Mouse (Mus musculus): ENCODE data around the gene Slc30a1. TPM values are rescaled to one million over a fixed set of nuclear protein-coding genes. Genes with fewer than 3 reads are reported as not detected.

The Slc30a1 gene
- 10 to 100 TPM; 16.4 to 19.5 TPM for total RNA-seq (2021)
- long read RNA-seq, experiment 1, full-length matches to known transcripts, result 4 of 8 reads
- long read RNA-seq, experiment 1, partial matches to known transcripts, result 0 of 8 reads
- long read RNA-seq, experiment 1, other reads (novel, unspliced or antisense), result 4 of 8 reads
- long read RNA-seq, experiment 2, full-length matches to known transcripts, result 2 of 2 reads
- long read RNA-seq, experiment 2, partial matches to known transcripts, result 0 of 2 reads
- long read RNA-seq, experiment 2, other reads (novel, unspliced or antisense), result 0 of 2 reads

DNA sequence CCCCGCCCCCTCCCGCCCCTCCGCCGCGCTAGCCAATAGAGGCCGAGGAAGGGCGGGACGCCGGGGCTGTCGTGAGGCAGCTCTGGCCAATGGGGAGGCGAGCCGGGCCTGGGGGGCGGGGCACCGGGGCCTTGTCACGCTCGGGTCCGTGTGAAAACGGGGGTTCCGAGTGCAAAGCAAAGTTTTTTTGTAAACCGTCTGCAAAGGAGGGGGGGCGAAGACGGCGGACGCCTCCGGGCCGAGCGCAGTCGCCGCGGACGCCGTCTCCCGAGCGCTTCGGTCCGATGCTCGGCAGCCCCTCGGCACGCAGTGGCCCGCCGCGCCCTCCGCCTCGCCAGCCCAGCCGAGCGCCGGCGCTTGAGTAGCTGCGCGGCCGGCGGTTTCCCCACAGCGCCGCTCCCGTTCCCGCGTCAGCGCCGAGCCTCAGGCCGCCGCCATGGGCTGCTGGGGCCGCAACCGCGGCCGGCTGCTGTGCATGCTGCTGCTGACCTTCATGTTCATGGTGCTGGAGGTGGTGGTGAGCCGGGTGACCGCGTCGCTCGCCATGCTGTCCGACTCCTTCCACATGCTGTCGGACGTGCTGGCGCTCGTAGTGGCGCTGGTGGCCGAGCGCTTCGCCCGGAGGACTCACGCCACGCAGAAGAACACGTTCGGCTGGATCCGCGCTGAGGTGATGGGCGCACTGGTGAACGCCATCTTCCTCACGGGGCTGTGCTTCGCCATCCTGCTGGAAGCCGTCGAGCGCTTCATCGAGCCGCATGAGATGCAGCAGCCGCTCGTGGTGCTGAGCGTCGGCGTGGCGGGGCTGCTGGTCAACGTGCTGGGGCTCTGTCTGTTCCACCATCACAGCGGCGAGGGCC is at the start of gene Slc30a1:
Slc30a1 (plus strand) TSS at position 197 of the 860 bp plus-strand sequence.
- DNase-seq, result peak; percentile 98

DNA sequence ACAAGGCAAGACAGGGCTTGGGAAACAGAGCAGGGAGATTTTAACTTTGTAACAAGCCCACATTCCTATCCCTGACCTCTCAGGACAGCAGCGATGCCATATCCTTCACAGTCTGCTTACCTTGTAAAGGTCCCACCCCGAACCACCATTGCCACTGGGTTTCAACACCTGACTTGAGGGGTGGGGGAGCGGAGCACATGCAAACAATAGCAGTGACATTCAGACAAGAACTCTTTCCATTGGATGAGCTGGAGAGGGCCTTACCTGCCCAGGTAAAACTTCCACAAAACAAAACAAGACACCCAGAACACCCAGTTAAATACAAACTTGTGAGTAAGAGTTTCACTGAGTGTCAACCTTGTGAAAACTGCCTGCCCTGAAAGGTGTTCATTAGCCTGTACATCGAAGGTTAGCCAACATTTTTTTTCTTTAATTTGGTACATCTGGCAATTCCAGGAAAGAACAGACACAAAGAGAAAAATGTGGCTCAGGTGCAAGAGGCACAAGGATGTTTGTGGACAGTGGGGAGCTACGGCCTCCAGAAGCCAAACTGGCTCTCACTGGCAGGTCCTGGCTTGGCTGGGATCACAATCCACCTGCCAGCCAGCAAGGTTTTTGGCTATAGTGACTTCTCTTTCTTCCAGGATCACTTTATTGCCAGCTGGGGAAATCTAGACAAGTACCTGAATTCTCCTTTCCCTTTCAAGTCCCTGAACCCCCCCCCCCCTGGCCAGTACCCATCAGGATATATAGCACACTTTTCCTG is 49.5 kb upstream of the Slc30a1 start:
- DNase-seq, result no peak

DNA sequence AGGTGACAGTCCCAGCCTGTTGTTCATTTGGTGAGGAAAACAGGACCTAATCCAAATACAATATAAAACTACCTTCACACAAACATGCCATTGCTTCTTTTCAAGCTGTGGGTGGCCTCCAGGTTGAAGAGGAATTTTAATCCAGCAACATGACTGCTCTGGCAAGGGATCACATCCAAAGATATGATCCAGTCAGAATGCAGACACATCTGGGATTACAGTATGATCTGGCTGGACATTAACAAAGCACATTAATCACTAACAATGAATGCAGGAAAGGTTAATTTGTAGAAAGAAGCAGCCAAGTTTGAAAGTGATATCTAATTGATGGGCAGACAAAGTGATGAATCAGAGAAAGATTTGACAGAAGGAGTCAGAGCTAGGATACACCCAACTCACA is 48.4 kb upstream of the Slc30a1 start:
- DNase-seq, result no peak

DNA sequence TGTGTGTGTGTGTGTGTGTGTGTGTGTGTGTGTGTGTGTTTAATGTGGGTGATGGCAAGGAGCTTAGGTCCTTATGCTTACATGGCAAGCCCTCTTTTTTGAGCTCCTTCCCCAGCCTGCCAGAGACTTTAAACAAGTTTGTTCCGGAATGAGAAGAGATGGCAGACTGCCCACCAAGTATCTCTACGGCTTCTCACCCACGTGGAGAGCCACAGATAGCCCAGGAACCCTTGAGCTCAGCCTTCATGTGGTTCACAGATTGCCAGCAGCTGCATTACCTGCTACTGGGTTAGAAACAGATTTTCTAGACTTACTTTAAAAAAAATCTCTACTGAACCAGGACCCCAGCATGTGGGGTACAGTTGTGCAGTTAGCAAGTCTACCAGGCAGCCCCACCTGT is 46.7 kb upstream of the Slc30a1 start:
- DNase-seq, result no peak

DNA sequence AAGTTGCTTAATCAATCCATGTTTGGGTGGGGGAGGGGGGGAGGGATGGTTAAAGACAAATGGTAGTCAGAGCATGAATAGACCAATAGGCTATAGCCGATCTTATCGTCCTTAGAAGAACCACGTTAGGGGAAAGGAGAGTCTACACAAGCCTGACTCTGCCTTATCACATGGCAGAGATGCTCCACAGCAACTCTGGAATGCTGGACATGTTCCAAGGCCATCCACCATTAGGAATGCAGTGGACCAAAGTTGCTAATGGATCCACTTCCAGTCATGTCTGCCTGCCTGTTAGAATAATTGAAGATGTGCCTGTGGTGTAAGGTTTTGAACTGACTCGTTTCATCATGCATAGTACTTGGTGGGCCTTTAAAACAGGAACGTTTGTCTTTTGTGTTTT is 45.3 kb upstream of the Slc30a1 start:
- DNase-seq, result no peak

DNA sequence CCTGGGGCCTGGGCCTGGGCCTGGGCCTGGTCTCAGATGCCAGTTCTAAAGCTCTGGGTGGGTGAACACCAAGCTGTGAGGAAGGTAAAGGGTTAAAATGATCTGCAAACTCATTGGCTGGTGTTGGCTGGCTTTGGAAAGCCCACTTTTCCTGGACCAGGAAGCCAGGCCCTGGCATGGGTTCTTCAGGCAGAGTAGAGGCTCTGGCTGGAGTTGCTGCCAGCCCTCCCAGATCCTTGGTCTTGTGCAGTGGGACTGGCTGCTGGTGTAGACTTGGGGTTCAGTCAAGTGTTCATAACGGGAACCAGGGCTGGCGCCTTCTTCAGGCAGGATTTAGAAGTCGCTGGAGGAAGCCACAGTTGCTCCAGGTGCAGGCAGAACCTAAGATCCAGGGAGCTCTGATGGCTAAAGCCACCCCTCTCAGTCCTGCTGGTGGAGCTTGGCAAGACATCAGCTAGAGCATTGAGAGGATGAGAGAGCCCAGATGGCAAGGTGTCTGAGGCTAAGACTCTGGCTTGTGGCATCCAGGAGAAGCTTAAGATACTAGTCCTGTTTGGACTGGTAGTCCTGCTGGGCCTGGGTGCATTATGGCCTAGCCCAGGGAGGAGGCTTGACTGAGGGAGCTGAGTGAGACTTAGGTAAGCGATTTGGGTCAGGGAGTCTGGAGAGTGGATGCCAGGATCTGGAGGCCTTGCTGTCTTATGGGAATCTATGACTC is 42.6 kb upstream of the Slc30a1 start:
- DNase-seq, result no peak

DNA sequence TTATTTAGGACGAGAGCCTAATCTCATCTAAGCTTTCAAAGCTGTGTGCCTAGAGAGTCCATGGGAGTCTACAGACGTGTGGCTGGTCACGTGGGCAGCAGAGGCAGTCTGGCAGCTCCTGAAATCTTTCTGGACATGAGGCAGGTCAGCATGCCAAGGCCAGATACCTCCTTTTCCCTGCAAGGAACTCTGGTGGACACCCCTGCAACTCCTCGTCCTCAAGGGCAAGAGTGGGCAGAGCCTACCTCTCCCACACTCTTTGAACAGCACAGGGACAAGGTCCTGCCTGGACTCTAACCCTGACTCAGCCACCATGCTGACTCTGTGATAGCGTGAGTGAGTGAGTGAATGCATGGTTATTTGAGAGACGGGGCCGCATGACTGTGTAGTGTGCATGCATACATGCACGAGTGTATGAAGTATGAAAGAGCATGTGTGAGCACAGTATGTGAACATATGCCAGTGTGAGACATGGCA is 42.0 kb upstream of the Slc30a1 start:
- no peak for DNase-seq

DNA sequence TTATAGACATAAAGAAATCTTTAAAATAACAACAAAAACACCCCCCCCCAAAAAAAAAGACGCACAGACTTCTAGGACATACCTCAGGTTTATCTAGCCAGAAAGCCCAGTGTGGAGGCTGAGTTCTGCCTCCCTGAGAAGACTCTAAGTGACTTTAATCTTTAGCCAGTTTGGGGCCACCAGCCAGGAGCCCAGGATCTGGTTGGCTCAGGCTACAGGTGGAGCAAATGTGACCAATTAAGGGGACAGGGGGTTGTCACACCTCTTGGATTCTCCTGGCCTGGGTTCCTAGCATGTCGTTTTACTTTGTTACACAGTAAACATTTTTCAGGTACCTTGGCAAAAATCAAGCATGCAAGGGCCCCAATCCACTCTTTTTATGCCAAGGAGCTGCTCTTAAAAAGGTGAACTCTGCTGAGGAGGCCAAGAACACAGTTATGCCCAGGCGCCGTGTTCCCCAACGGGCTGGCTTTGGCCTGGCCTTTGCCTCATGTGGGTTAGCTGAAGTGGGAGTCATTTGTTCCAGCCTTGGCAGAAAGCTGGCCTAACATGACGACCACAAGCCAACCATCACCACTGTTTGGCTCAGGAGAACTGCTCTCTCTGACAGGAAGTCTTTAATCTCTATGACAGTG is 34.4 kb upstream of the Slc30a1 start:
- no peak for DNase-seq

DNA sequence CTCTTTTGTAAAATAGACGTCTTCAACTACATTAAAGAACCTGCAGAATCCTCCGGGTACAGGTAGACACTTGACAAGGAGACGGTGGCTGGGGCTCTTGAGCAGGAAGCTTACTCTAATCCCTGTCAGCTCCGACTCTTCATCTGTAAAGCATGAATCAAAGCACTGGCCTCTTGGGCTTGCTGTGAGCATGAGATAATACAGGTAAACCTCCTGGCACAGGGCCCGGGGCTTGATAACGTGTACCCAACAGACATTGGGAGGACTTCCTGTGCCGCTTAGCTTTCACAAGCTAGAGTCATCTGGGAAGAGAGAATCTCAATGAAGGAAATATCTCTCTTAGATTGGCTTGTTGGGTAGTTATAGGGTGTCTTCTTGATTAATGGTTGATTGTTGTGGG is 31.6 kb upstream of the Slc30a1 start:
- DNase-seq, result peak in 1 of 2 experiments; percentile 21

DNA sequence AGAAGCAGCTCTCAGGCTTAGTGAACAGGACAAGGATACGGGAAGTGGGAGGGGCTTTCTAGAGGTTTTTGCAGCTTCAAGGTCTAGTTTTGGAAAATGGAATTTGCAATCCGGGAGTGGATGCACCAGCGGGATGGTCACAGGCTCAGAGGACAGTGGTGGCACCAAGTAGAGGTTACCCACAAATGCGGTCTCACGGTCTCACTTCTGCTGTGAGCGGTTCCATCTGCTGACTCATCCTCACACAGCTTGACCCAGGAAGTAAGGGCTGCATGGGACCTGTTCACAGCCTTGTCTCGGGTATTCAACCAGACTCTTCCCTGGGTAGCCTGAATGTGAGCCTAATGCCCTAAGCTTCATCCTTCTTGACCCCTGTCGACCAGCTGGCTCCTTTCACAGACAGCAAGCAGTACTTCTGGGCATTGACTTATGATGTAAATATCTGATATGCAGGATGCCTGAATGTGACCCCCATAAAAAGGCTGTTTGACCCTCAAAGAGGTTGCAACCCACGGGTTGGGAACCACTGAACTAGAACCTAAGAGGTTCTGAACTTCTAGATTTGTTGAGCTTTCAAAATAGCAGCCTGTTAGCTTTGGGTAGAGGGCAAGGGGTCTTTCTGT is 30.8 kb upstream of the Slc30a1 start:
- peak in 1 of 2 experiments; percentile 22 for DNase-seq

DNA sequence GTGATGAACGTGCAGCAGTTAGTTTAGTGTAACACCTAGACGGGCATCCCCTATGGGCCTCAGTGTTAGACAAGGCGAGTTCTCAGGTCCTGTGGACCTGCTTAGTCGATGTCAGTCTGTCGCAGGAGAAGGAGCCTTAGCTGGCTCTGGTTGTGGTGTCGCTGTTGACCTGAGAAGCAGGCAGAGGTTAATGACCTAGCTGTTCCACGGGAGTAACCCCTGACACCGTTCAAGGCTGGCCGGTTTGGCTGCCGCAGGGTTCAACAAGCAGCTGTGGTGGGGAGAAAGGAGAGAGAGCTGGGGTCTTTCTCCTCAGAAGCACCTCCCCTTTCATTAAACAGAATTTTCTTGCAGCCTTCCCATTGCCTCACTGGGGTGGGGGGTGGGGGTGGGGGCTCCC is 28.9 kb upstream of the Slc30a1 start:
- DNase-seq, result no peak

DNA sequence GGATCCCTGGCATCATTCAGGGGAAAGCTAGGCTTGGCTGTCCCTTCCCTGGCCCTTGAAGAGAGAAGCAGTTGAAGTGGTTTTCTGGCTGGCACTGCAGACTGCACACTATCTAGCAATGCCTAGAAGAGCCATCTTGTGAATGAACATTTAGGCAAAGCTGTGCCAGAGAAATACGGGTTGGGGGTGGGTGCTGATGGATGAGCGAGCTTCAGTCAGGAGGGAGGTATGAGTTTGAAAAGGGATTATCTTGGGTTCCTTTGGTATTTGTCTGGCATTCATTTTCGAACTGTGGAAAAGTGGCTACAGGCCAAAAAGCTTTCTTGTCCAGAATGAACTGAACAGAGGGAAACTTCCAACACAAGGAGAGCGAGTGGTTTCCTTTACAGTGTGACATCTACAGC is 28.0 kb upstream of the Slc30a1 start:
- DNase-seq, result peak; percentile 31 to 37

DNA sequence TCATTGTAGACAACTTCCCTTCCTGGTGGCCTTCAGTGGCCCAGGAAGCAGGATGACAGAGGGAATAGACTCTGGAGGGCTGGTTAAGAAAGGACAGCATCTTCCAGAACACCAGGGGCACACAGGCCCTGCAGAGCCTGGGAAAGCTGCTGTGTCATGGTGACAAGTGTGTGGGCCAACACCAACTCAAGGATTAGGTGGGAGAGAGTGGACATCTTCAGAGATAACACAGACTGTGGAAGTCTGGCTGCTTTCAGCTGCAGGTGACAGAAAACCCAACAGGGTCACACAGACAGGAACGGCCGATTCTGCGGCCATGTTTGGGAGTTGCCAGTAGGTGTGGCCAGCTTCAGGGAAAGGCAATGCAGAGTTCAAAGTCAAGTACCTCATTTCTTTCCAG is 26.3 kb upstream of the Slc30a1 start:
- DNase-seq, result no peak

DNA sequence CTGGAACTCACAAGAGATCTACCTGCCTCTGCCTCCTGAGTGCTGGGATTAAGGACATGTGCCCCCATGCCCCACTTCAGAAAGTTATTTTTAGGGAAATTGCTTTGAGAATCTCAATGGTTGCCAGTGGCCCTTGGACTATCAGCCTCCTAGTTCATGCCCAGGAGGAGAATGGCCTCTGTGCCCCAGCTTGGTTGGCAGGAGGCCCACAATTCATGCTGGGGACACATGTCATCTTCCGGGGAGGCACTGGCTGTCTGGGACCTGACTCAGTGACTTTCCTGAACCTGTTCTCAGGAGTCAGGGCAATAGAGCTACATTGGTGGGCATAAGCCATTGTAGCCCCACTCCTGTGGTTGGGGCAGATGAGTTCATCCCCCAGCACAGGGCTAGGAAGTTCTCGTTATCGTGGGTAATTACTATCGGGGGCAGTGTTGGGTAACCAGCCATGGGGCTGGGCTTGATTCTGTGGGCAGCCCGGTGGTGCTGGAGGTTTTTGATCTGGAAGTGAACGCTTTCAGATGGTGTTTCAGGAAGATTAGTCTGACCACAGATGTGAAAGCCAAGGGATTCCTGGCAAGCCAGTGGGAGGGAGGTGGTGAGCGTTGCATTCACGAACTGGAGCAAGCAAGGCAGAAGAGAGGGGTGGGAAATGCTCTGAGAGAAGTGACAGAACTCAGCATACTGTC is 25.5 kb upstream of the Slc30a1 start:
- DNase-seq, result peak in 1 of 2 experiments; percentile 16

DNA sequence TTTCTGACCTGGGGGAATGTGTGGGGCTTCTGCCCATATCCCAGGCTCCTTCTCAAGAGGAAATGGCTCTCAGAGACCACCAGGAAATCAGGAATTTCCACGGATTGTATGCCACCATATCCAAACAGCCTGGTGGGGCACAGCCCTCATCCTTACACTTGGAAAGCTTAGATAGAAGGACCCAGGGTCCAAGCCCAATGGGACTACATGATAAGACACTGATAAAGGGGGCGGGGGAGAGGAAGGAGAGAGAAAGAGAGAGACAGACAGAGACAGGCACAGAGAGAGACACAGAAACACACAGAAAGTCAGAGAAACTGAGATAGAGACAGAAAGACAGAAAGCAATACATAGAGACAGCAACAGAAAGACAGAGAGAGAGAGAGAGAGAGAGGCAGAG is 24.9 kb upstream of the Slc30a1 start:
- no peak for DNase-seq

DNA sequence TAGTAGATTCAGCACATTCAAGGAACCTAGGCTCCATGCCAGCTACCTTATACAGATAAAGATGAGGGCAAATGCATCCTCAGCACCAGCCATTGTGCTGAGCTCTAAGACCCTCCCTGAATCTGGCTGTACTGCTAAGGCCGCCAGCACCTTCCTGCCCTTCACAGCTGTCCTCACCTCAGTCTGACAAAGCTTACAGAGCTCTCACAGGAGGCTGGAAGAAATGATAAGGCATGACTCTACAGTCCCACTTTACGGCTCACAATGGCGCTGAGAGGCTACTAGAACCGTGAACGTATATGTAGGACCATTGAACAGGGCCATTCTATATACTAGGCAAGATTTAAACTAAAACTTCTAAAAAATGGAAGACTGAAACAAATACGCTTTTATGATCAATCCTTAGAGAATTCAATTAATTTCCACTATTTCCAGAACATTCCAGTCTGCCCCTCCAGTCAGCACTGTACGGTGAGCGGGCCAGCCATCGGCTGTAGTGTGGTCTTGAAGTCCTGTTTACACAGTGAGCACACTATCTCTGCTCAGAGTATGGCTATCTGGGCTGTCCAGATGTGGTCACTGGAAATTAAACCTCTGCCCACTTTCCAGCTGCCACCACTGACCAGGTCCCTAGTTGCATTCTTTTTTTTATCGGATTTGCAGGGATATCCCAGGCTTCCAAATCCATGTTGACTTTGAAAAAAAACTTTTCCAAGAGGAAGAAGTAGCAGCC is 23.9 kb upstream of the Slc30a1 start:
- no peak for DNase-seq

DNA sequence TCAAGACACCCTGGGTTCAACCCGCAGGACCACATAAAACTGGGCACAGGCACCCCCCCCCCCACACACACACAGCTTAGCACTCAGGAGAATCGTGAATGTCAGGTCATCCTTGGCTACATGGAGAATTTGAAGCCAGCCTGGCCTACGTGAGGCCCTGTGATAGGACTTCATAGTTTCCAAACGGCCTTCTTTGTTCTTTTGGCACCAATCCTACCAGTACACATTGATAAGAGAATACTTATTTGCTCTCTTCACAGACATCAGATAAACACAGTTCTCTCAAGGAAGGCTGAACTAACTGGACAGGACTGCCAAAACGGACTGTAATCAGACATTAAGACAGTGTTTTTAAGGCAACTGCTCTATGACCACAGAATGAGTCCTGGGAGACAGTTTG is 22.9 kb upstream of the Slc30a1 start:
- DNase-seq, result no peak

DNA sequence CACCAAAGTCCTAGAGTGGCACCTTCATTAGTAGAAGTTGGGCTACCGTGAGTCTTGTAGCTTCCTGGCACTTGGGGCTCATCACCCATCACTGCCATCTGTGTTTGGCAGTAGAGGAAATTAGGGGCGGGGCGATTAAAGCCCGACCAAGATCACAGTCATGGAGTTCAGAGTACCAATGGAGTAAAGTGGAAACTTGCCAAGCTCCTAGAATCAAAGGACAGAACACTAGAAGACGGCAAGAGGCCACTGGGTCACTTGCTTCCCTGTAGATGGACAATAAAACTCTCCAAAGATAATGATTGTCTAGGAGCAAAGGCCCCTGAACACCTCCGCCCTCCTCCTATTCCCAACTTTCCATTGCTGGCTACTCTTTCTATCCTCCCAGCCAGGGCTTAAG is 14.7 kb upstream of the Slc30a1 start:
- DNase-seq, result no peak

DNA sequence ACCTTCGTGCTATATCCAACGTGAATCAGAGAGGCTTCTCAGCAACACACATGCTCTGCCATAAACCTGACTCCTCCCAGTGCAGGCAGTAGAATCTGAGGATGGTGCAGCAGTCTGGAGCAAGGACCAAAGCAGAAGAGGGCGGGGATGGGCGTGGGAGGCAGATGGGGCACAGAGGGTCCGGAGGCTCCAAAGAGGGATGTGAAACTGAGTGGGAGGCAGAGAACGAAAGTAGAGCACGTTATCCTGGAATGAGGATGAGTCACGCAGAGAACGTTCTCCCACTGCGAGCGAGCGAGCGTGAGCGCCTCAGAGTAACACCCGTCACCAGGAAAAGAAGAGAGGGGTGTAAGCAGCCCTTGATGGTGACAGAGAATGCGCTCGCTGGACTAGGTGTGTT is 12.2 kb upstream of the Slc30a1 start:
- peak; percentile 41 to 77 for DNase-seq

DNA sequence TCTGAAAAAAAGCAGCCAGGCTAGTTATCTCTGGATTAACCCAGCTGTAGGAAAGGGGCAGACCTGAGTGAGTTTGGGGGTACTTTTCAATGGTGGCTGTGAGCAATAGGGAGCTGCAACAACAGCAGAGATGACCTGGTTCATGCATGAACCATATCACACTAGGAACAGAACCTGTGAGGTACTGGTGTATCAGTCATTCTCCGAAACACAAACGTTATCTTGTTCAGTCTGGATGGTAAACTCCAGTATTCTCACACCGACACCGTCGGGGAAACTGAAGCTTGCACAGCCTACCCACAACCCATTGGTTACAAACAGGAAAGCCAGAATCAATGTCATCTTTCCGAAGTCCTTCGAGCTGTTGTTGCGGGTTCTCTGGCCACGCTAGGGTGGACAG is 11.7 kb upstream of the Slc30a1 start:
- DNase-seq, result no peak

Measured in heart, adult 18-20 months (tissue).